Mouse (Mus musculus) megakaryocyte, adult 5-6 weeks (primary cell): Measurements from ENCODE around the gene Traf3ip1. TPM values are rescaled to one million over a fixed set of nuclear protein-coding genes. Genes with fewer than 3 reads are reported as not detected.

Source experiments
- ATAC-seq: 2 replicates; pipeline ENCODE4 v1.8.0; 2016; ENCODE audit warnings: mild to moderate bottlenecking, inconsistent platforms; ENCODE audit not compliant: poor library complexity, severe bottlenecking
- total RNA-seq, 2 experiments: library from RNA; stranded (forward) in 1 of 2; stranded (reverse) in 1 of 2; fragments of 153-499, 151-499 nt in 1 of 2; fragments of 221-1000, 200-1000 nt in 1 of 2; gene quantifications; 2 replicates each; pipeline versions ENCODE4 v1.2.3 to v1.2.4; 2015 to 2017

Traf3ip1 gene
- total RNA-seq (2015) (1.8 and 2.5 TPM in 2 replicates), total RNA-seq (2017) (2.4 and 2.9 TPM in 2 replicates)

DNA sequence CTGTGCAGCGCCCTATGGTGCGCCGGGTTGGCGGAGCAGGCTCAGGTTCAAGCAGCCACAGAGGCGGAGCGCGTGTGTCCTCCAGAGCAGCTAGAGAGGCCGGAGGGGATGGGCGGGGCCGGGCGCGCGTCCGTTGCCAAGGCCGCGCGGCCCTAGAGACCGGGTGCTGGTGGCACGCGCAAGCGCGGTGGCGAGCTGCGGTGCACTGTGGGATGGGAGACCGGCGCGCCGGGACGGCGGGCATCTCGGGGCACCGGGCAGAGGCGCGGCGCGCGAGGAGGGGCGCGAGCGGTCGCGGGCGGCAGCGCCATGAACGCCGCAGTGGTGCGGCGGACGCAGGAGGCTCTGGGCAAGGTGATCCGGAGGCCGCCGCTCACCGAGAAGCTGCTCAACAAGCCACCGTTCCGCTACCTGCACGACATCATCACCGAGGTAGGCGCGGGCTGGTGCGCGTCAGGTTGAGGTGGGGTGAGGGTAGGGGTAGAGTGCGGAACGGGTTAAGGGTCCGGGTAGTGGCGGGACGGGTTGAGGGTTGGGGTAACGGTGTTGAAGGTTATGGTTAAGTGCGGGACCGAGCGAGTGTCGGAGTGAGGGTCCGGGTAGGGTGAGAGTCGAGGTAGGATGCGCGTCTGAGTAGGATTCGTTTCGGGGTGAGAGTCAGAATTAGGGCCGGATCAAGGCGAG, at the start of gene Traf3ip1:
Gene Traf3ip1 (plus strand): TSS at position 191 of the 684 bp plus-strand sequence.
- peak; percentile 98 for ATAC-seq

DNA sequence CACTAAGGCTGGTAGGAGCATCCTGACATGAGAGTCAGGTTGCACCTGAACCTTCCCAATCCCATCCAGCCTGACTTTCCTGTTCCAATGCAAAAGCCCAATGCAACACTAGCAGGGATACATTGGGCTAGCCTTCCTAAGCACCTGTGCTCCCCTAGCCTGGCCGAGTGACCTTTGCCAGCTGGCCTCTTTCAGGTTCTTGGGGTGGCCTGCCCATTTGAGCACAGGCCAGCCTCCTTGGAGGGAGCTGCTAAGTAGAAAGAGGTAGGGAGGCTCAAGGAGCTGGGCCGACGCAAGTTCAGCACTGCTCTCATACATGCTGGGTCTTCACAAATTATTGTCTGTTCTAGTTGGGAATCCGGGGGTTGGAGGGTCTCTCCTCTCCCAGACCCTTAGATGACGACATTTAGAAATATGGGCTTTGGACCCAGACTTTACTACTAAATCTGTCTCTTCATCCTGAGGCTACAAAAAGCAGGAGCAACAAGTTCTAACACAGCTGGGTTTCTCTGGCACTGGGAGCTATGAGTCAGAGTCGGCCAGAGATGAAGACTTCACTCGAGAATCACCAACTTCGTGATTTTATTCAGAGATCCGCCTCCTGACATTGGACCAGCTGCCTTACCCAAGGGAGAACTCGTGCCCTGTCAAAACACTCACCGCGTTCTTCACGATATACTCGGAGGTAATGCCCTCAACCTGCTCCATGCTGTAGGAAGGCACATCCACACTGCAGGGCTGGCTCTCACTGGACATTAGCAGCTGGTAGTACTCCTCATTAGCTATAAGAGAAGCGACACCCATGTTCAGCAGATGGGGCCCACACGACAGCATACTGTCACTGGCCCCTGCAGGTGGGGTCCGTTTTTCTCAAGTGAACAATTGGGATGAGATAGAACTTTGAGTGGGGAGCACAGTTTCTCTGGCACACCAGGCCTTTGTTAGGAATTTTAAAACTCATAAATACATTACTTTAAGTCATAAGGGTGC, 49.3 kb upstream of the Traf3ip1 start:
- ATAC-seq, result no peak

GRCm38 (mm10) chr1:91446060-91446459, 48.4 kb upstream of the Traf3ip1 start:
- no peak for ATAC-seq

DNA sequence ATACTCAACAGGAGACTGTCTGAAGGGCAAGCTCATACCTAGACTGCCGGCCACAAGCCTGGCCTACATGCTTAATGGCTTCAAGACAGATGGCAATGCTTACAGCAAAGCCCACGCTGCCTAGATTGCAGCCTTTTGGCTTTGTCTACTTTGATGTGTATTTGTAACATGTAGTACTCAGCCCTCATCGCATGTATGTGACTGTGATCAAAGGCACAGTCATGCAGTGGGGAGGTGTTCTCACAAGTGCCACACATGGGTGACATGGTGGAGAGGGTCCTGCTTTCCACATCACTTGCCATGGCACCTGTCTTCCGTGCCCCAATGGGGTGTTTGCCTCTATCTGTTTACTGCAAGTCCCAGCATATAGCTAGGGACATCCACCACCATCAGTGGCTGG, 47.9 kb upstream of the Traf3ip1 start:
- no peak for ATAC-seq

- no peak for ATAC-seq
Observed at GRCm38 (mm10) chr1:91448688-91449087, 45.8 kb upstream of the Traf3ip1 start.

- no peak for ATAC-seq
Observed at GRCm38 (mm10) chr1:91450851-91451250, 43.6 kb upstream of the Traf3ip1 start.

DNA sequence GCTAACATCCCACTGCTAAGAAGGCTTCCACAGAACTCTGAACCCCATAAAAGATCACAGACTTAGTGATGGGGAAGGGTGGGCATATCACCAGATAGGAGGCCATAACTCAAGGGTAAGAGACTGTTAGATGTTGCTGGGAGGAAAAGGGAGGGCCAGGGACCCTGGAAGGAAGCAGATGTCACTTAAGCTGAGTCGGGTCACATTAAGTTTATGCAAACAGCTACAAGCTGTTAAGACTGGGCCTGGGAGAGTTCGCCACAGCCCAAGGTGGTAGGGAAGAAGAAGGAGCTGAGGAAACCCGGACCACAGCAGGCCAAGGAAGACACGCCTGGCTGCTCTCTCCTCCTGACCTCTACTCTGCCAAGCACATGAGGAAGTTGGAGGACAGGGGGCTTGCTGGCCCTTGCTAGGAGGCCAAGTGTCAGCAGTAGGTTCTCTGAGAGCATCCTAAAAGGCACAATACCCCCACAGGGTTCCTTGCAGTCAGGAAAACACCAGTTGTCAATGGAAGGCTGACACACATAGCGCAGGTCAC, 42.8 kb upstream of the Traf3ip1 start:
- no peak for ATAC-seq

DNA sequence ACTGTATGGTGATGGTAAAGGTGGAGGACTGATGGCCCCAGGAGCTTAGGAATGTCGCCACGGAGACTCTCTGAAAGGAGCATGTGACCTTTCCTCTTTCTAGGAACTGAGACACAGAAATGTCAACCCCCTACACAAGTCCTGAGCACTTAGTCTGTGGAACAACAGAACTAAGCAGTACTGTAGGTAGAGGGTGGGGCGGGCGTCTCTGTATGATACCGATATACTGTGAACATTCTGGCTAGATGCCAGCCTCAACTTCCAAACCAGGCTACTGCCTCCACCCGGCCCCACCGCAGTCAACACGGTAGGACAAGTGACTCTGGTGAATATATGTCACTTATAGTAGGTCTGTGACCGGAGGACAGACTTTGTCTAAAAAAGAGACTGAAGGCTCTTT, 40.5 kb upstream of the Traf3ip1 start:
- no peak for ATAC-seq

DNA sequence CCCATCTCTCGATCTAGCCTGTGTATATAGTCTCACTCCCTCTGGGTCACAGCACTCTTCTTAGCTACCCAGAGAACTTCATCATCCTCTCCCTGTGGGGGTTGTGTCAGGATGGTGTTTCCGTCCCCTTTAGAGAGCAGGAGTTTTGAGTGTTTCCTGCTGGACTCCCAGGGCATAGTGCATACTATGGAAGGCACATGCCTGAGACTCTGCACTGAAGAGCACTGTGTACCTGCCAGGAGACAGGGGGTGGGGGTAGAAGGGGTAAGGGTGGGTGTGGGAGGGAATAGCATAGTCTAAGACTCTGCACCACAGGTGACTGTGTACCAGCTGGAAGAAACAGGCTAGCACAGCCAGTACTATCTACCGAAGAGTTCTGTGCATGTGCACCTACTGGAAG, 40.1 kb upstream of the Traf3ip1 start:
- ATAC-seq, result no peak

GRCm38 (mm10) chr1:91454927-91455326, 39.5 kb upstream of the Traf3ip1 start:
- no peak for ATAC-seq

DNA sequence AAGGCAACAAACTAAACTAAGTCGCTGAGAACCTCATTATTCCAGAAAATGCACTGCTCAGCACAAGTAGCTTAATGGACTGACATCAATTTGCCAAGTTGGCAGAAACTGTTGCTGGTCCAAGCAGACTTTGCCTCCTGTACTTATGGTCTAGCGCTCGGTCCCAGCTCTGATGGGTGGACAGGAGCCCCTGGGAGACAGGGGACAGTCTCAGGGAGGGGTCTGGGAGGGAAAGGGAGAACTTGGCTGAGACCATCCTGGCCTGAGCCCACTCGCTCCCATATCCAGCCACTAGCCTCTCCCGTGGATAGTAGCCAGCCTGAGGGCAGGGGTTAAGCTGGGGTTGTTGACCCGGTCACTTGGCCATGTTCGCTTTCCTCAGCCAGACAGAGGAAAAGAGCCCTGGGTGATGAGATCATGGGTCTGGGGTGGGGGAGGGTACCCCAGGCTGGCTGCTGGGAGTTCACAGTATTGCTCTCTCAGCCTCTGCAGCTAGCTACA, 38.7 kb upstream of the Traf3ip1 start:
- no peak for ATAC-seq

- ATAC-seq, result peak; percentile 38
Observed at GRCm38 (mm10) chr1:91456301-91456801, 38.1 kb upstream of the Traf3ip1 start.

- no peak for ATAC-seq
Observed at GRCm38 (mm10) chr1:91457116-91457515, 37.3 kb upstream of the Traf3ip1 start.

GRCm38 (mm10) chr1:91457698-91458097, 36.7 kb upstream of the Traf3ip1 start:
- ATAC-seq, result no peak

DNA sequence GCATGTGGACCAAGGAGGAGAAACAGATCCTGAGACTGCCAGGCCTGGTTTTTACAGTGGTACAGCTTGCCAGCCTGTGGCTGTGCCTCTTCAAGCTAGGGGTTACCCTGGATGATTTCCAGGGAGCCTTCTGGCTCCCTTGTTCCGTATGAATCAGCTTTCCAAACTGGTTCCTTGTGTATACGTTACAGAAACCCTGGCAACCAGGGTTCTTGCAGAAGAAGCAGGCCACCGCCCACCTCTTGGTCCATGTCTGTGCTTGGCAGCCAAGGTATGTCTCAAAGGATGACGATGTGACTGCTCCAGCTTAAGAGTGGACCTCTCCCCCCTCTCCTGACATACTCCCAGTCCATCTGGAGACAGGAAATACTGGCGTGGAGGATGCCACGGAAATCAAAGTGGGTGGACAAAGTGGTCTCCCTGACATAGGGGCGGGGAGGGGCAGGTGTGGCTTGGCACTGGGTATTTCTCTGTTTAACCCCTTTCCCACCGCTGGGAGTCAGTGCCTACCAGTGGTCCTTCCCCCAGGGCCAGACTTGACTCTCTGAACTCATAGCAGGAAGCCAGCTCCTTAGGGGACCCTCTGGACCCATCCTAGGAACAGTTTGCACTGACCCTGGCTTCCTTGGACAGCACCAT, 36.1 kb upstream of the Traf3ip1 start:
- peak; percentile 7 for ATAC-seq

GRCm38 (mm10) chr1:91459059-91459809, 35.2 kb upstream of the Traf3ip1 start, which contains the start of gene Per2:
Gene Per2, minus strand, starts transcription at chr1:91459324.
- peak; percentile 85 for ATAC-seq

- no peak for ATAC-seq
Observed at GRCm38 (mm10) chr1:91460069-91460468, 34.4 kb upstream of the Traf3ip1 start.

- no peak for ATAC-seq
Observed at GRCm38 (mm10) chr1:91460564-91460963, 33.9 kb upstream of the Traf3ip1 start.

DNA sequence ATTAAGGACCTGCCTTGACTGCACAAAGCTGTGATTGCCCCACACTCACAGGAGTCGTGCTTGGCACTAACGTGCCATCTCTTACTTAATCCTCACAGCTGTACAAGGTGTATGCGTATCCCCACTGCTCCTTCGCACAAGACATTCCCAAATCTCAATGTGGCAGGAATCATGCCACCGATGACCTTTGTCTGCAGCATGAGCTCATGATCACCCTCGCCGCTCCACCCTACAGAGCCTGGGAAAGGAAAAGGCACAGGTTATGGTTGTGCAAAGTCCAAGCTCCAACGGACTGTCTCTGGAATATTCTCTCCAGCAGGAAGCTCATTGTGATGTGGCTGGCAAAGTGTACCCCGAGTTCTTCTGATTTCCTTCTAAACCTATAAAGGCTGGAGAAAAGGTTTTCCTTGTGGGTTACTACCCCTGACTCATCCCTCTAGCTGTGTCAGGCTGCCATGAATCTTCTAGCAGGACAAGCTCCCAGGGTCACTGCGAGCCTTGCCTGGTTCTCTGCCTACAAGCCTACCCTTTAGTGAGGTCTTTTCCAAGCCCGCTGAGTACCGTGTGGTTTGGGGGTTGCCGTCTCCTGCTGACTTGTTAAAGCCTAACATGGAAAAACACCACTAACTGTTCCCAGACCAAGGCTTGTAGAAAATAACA, 31.0 kb upstream of the Traf3ip1 start:
- ATAC-seq, result no peak
